Mouse (Mus musculus) embryonic fibroblast, embryonic 13.5 days (primary cell): ENCODE data around the gene Arl4d.

Experiments
- CTCF ChIP-seq: IDR thresholded peaks from 2 replicates; pipeline ENCODE4 v1.5.1; 2011; ENCODE audit warnings: mild to moderate bottlenecking, control low read depth, low read length, moderate library complexity, borderline replicate concordance; ENCODE audit not compliant: insufficient read depth
- POLR2A ChIP-seq: IDR thresholded peaks from 2 replicates; pipeline ENCODE4 v1.6.1; 2011; ENCODE audit warnings: low read depth, mild to moderate bottlenecking, control low read depth, low read length, moderate library complexity

- no peak for TF ChIP-seq POLR2A
- TF ChIP-seq CTCF: no peak
Measured at GRCm38 (mm10) chr11:101704081-101704480, 38.7 kb downstream of the Arl4d start.
